Mouse (Mus musculus): Measurements from ENCODE around the gene Gm20518.
A peak's percentile ranks its signal among the peaks of the same experiment; 100 is the strongest.

- TF ChIP-seq POLR2A (IDR thresholded peaks at IDR 0.05; ENCODE audit: extremely low read depth, insufficient read depth, low read length) (no peak), CTCF (IDR thresholded peaks at IDR 0.05; ENCODE audit: extremely low read depth, insufficient read depth, low read length) (peak; percentile 59)
These were observed 47.4 kb upstream of the Gm20518 start for GRCm38 (mm10) chr16:17938821-17939220.
